Mouse (Mus musculus) limb, embryonic 11.5 days (tissue): ENCODE data around the gene Sars2. TPM values are rescaled to one million over a fixed set of nuclear protein-coding genes. Genes with fewer than 3 reads are reported as not detected.

Experiments
- ATAC-seq: fragments of 200-750 bp; cut with Nextera tagmentation; 2 replicates; pipeline ENCODE4 v1.8.0; 2017; ENCODE audit warnings: low read depth; ENCODE audit not compliant: insufficient number of reproducible peaks, low FRiP score, low TSS enrichment
- DNase-seq: peaks from one replicate; pipeline ENCODE4 v3.0.0-alpha.2; 2015; ENCODE audit warnings: low spot score
- H3K27ac ChIP-seq: fragments of 300-500 bp; sonication (generic); replicated peaks from 2 replicates; pipeline ENCODE4 v1.5.1; 2014; ENCODE audit warnings: low read depth, mild to moderate bottlenecking, low read length
- H3K27me3 ChIP-seq: fragments of 300-500 bp; sonication (generic); 2 replicates; pipeline ENCODE4 v1.6.1; 2014; ENCODE audit warnings: mild to moderate bottlenecking, low read length, mixed read lengths; ENCODE audit not compliant: control insufficient read depth, insufficient read depth
- H3K36me3 ChIP-seq: fragments of 300-500 bp; sonication (generic); 2 replicates; pipeline ENCODE4 v1.6.1; 2014; ENCODE audit warnings: mild to moderate bottlenecking, low read length, moderate library complexity, mixed read lengths; ENCODE audit not compliant: control insufficient read depth, insufficient read depth
- H3K4me1 ChIP-seq: fragments of 300-500 bp; sonication (generic); 2 replicates; pipeline ENCODE4 v1.6.1; 2014; ENCODE audit warnings: low read length, mixed read lengths; ENCODE audit not compliant: control insufficient read depth, insufficient read depth
- H3K4me2 ChIP-seq: fragments of 300-500 bp; sonication (generic); 2 replicates; pipeline ENCODE4 v1.6.1; 2014; ENCODE audit warnings: low read depth, mild to moderate bottlenecking, moderate library complexity; ENCODE audit not compliant: severe bottlenecking
- H3K4me3 ChIP-seq: fragments of 300-500 bp; sonication (generic); 2 replicates; pipeline ENCODE4 v1.5.1; 2014; ENCODE audit warnings: low read depth, low read length
- H3K9ac ChIP-seq: fragments of 300-500 bp; sonication (generic); 2 replicates; pipeline ENCODE4 v1.6.1; 2014; ENCODE audit warnings: mild to moderate bottlenecking, low read length
- H3K9me3 ChIP-seq: fragments of 300-500 bp; sonication (generic); 2 replicates; pipeline ENCODE4 v1.6.1; 2016; ENCODE audit warnings: low read length; ENCODE audit not compliant: control insufficient read depth
- WGBS: fragments of 180-500 bp; shearing (Covaris S2); extraction: QIAGEN DNeasy Blood & Tissue Kit; methylation state at CpG from one replicate; pipeline ENCODE4 v1.1.7; 2014; 5-methylcytosine and 5-hydroxymethylcytosine counted together
- polyA plus RNA-seq: library from polyadenylated mRNA; unstranded; fragments of >200 nt; fragmentation: Nextera tagmentation; extraction: Ambion mirVana; gene quantifications from 2 replicates; pipeline ENCODE4 v1.2.1, GENCODE M21; 2014

Gene Sars2
- polyA plus RNA-seq, 1 experiment from 2014 or later: 34.9 TPM

- H3K4me1 ChIP-seq: 0 out of 2 replicates have a peak, but pooled peaks cover 5% of the 10 kb centered on the region
- no peaks in the 10 kb centered on the region for H3K36me3 ChIP-seq
- H3K9me3 ChIP-seq: no peaks in the 10 kb centered on the region
- no peak overlapping the region for H3K4me2 ChIP-seq
- 50% methylated on average over 4 of the region's 4 CpGs for WGBS
- no peaks in the 10 kb centered on the region for H3K27me3 ChIP-seq
- H3K4me3 ChIP-seq: no peak overlapping the region
- no peak overlapping the region for H3K9ac ChIP-seq
- DNase-seq (no peak), ATAC-seq (no peak)
- H3K27ac ChIP-seq: no peak overlapping the region
These were observed 22.6 kb upstream of the Sars2 start for GRCm38 (mm10) chr7:28719159-28719558.

GRCm38 (mm10) chr7:28719650-28720049 lies 22.1 kb upstream of the Sars2 start:
- Histone ChIP-seq H3K9ac (no peak overlapping the region), H3K36me3 (no peaks in the 10 kb centered on the region), H3K4me3 (no peak overlapping the region), H3K4me2 (no peak overlapping the region), H3K4me1 (0 out of 2 replicates have a peak, but pooled peaks cover 5% of the 10 kb centered on the region), H3K27me3 (no peaks in the 10 kb centered on the region), H3K27ac (no peak overlapping the region), H3K9me3 (no peaks in the 10 kb centered on the region)
- no peak for ATAC-seq
- 80% methylated on average over 2 of the region's 2 CpGs for WGBS
- no peak for DNase-seq

- no peaks in the 10 kb centered on the region for H3K36me3 ChIP-seq
- H3K4me1 ChIP-seq: 0 out of 2 replicates have a peak, but pooled peaks cover 5% of the 10 kb centered on the region
- no peak overlapping the region for H3K27ac ChIP-seq
- DNase-seq: peak; percentile 42
- ATAC-seq: no peak
- no peaks in the 10 kb centered on the region for H3K9me3 ChIP-seq
- no peak overlapping the region for H3K9ac ChIP-seq
- WGBS: 53% methylated on average over 3 of the region's 3 CpGs
- no peaks in the 10 kb centered on the region for H3K27me3 ChIP-seq
- H3K4me3 ChIP-seq: no peak overlapping the region
- no peak overlapping the region for H3K4me2 ChIP-seq
These were observed 20.8 kb upstream of the Sars2 start for GRCm38 (mm10) chr7:28720753-28721537.

- Histone ChIP-seq H3K4me2 (no peak overlapping the region), H3K9ac (no peak overlapping the region), H3K27me3 (no peaks in the 10 kb centered on the region), H3K4me3 (no peak overlapping the region), H3K9me3 (no peaks in the 10 kb centered on the region), H3K4me1 (0 out of 2 replicates have a peak, but pooled peaks cover 5% of the 10 kb centered on the region), H3K27ac (no peak overlapping the region), H3K36me3 (no peaks in the 10 kb centered on the region)
- no peak for DNase-seq
- ATAC-seq: no peak
- 92% methylated on average over 7 of the region's 7 CpGs for WGBS
These were observed 19.7 kb upstream of the Sars2 start for GRCm38 (mm10) chr7:28722079-28722478.

GRCm38 (mm10) chr7:28724613-28725012 lies 17.2 kb upstream of the Sars2 start:
- no peak overlapping the region for H3K9ac ChIP-seq
- H3K27me3 ChIP-seq: no peaks in the 10 kb centered on the region
- no peaks in the 10 kb centered on the region for H3K36me3 ChIP-seq
- DNase-seq (no peak), ATAC-seq (no peak)
- no peaks in the 10 kb centered on the region for H3K4me1 ChIP-seq
- WGBS: 90% methylated on average over 2 of the region's 2 CpGs
- no peaks in the 10 kb centered on the region for H3K9me3 ChIP-seq
- no peak overlapping the region for H3K4me3 ChIP-seq
- H3K4me2 ChIP-seq: no peak overlapping the region
- no peak overlapping the region for H3K27ac ChIP-seq

GRCm38 (mm10) chr7:28726600-28726999 lies 15.2 kb upstream of the Sars2 start:
- no peak overlapping the region for H3K9ac ChIP-seq
- no peaks in the 10 kb centered on the region for H3K9me3 ChIP-seq
- H3K36me3 ChIP-seq: no peaks in the 10 kb centered on the region
- H3K4me3 ChIP-seq: no peak overlapping the region
- H3K27ac ChIP-seq: no peak overlapping the region
- DNase-seq (peak; percentile 91), ATAC-seq (no peak)
- H3K4me1 ChIP-seq: no peaks in the 10 kb centered on the region
- WGBS: 9% methylated on average over 14 of the region's 14 CpGs
- H3K4me2 ChIP-seq: no peak overlapping the region
- no peaks in the 10 kb centered on the region for H3K27me3 ChIP-seq

GRCm38 (mm10) chr7:28727649-28728340 lies 14.0 kb upstream of the Sars2 start:
- 51% methylated on average over 10 of the region's 10 CpGs for WGBS
- no peaks in the 10 kb centered on the region for H3K27me3 ChIP-seq
- no peaks in the 10 kb centered on the region for H3K4me1 ChIP-seq
- H3K4me2 ChIP-seq: no peak overlapping the region
- no peaks in the 10 kb centered on the region for H3K36me3 ChIP-seq
- no peak for DNase-seq
- no peak for ATAC-seq
- no peak overlapping the region for H3K9ac ChIP-seq
- no peak overlapping the region for H3K4me3 ChIP-seq
- no peak overlapping the region for H3K27ac ChIP-seq
- no peaks in the 10 kb centered on the region for H3K9me3 ChIP-seq

- 2% methylated on average over 58 of the region's 58 CpGs for WGBS
- Histone ChIP-seq H3K4me1 (0 out of 2 replicates have a peak, but pooled peaks cover 3% of the 10 kb centered on the region), H3K27ac (0 out of 2 replicates have a peak overlapping the region, but pooled peaks have one; percentile 21), H3K9me3 (no peaks in the 10 kb centered on the region), H3K4me2 (peak overlapping the region; percentile 79), H3K9ac (peak overlapping the region; percentile 52), H3K36me3 (peaks cover 7% of the 10 kb centered on the region), H3K27me3 (no peaks in the 10 kb centered on the region), H3K4me3 (peak overlapping the region; percentile 42)
- peak; percentile 91 for ATAC-seq
- DNase-seq: peak; percentile 91
These were observed 9.2 kb upstream of the Sars2 start for GRCm38 (mm10) chr7:28732341-28733142.
